Mouse (Mus musculus) embryo, embryonic 10.5 days (tissue): ENCODE results near the gene Trim25.

ENCODE experiments used
- DNase-seq: peaks from one replicate; pipeline ENCODE4 v3.0.0-alpha.2; 2015; ENCODE audit warnings: low spot score

The Trim25 gene

GRCm38 (mm10) chr11:89065297-89065696, 66.1 kb downstream of the Trim25 start:
- no peak for DNase-seq

GRCm38 (mm10) chr11:89066126-89066525, 67.0 kb downstream of the Trim25 start:
- no peak for DNase-seq

- no peak for DNase-seq
Observed at GRCm38 (mm10) chr11:89066750-89067149, 67.6 kb downstream of the Trim25 start, which contains the start of gene Dgke. Gene Dgke (minus strand): TSS chr11:89066850.

- DNase-seq: no peak
Observed at GRCm38 (mm10) chr11:89067301-89067822, 68.2 kb downstream of the Trim25 start.

- DNase-seq: no peak
Observed at GRCm38 (mm10) chr11:89067871-89068490, 68.8 kb downstream of the Trim25 start.

- no peak for DNase-seq
Observed at GRCm38 (mm10) chr11:89068649-89069048, 69.5 kb downstream of the Trim25 start.

GRCm38 (mm10) chr11:89069303-89069702, 70.1 kb downstream of the Trim25 start:
- DNase-seq: peak; percentile 83
